Mouse (Mus musculus) megakaryocyte, embryonic 14.5 days (primary cell): ENCODE results near the gene Srsf7.
"Not testable (repeated sequence)": the region's sequence is repeated elsewhere in the genome, so short reads cannot be mapped to it uniquely, and the experiment has no call there.

Experiments
- FLI1 ChIP-seq: IDR thresholded peaks from 2 replicates; pipeline ENCODE4 v1.6.1; 2012; ENCODE audit warnings: low read length, inconsistent platforms, mixed read lengths
- GATA1 ChIP-seq: IDR thresholded peaks from 3 replicates; pipeline ENCODE4 v1.6.1; 2012; ENCODE audit warnings: mixed read lengths, low read length, inconsistent platforms, borderline replicate concordance

- not testable (repeated sequence) for TF ChIP-seq GATA1, FLI1
Measured at GRCm38 (mm10) chr17:80178846-80179245, 28.3 kb downstream of the Srsf7 start.
